Mouse (Mus musculus): ENCODE data around the gene Gm9958. TPM values are rescaled to one million over a fixed set of nuclear protein-coding genes. Genes with fewer than 3 reads are reported as not detected.

Gm9958 gene
- polyA plus RNA-seq (2014; fragmentation: Nextera tagmentation; extraction: Ambion mirVana), result 2.0 and 3.4 TPM in 2 replicates

- peak within 1 kb of the TSS; percentile 99 for H3K9ac ChIP-seq (ENCODE audit: low read depth, low read length)
- no peaks in the 10 kb centered on the region for H3K27me3 ChIP-seq (ENCODE audit: control insufficient read depth, insufficient read depth, low read length)
- peak within 1 kb of the TSS; percentile 99 for H3K27ac ChIP-seq (ENCODE audit: low read depth, low read length)
- ATAC-seq (replicated peaks; ENCODE audit: insufficient number of reproducible peaks, low FRiP score, low TSS enrichment), result no peak
- 2% methylated on average over 7 of the region's 7 CpGs for WGBS (ENCODE audit: insufficient replicate concordance)
- peaks cover 18% of the 10 kb centered on the region for H3K4me1 ChIP-seq (ENCODE audit: control insufficient read depth, insufficient read depth, low read length)
- H3K9me3 ChIP-seq (replicated peaks; ENCODE audit: control insufficient read depth, low read length), result no peaks in the 10 kb centered on the region
- H3K4me2 ChIP-seq, result peak within 1 kb of the TSS; percentile 81
- no peaks in the 10 kb centered on the region for H3K36me3 ChIP-seq (ENCODE audit: control insufficient read depth, insufficient read depth, low read length)
- H3K4me3 ChIP-seq (ENCODE audit: low read depth, low read length), result peak within 1 kb of the TSS; percentile 98
These were observed at the start of gene Gm9958 for GRCm38 (mm10) chr5:90367067-90367303. Gene Gm9958, plus strand, starts transcription at chr5:90367204.

DNA sequence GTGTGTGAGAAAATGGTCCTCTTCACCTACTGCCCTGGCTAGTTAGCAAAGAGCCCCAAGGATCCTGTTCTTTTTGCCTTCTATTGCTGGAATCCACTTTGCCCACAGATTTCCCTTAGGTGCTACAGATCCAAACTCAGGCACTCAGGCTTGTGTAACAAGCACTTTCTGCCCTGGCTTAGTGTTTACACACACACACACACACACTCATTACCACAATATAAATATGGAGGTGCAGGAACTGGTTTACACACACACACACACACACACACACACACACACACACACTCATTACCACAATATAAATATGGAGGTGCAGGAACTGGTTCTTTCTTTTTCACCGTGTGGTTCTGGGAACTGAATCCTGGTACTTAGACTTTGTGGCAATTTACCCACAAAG is 35.9 kb upstream of the Gm9958 start:
- Histone ChIP-seq H3K9me3 (replicated peaks; ENCODE audit: control insufficient read depth, low read length) (no peaks in the 10 kb centered on the region), H3K27ac (ENCODE audit: low read depth, low read length) (no peak overlapping the region), H3K4me3 (ENCODE audit: low read depth, low read length) (no peak overlapping the region), H3K4me2 (no peak overlapping the region), H3K9ac (ENCODE audit: low read depth, low read length) (no peak overlapping the region), H3K4me1 (ENCODE audit: control insufficient read depth, insufficient read depth, low read length) (0 out of 2 replicates have a peak, but pooled peaks cover 2% of the 10 kb centered on the region), H3K27me3 (ENCODE audit: control insufficient read depth, insufficient read depth, low read length) (no peaks in the 10 kb centered on the region), H3K36me3 (ENCODE audit: control insufficient read depth, insufficient read depth, low read length) (no peaks in the 10 kb centered on the region)
- WGBS (ENCODE audit: insufficient replicate concordance), result 92% methylated on average over 1 of the region's 1 CpGs
- ATAC-seq (replicated peaks; ENCODE audit: insufficient number of reproducible peaks, low FRiP score, low TSS enrichment), result no peak

- no peak overlapping the region for H3K4me2 ChIP-seq
- H3K27ac ChIP-seq (ENCODE audit: low read depth, low read length), result no peak overlapping the region
- no peak overlapping the region for H3K9ac ChIP-seq (ENCODE audit: low read depth, low read length)
- H3K27me3 ChIP-seq (ENCODE audit: control insufficient read depth, insufficient read depth, low read length), result no peaks in the 10 kb centered on the region
- H3K36me3 ChIP-seq (ENCODE audit: control insufficient read depth, insufficient read depth, low read length), result no peaks in the 10 kb centered on the region
- H3K4me1 ChIP-seq (ENCODE audit: control insufficient read depth, insufficient read depth, low read length), result 0 out of 2 replicates have a peak, but pooled peaks cover 2% of the 10 kb centered on the region
- no peak for ATAC-seq (replicated peaks; ENCODE audit: insufficient number of reproducible peaks, low FRiP score, low TSS enrichment)
- 93% methylated on average over 2 of the region's 2 CpGs for WGBS (ENCODE audit: insufficient replicate concordance)
- H3K9me3 ChIP-seq (replicated peaks; ENCODE audit: control insufficient read depth, low read length), result no peaks in the 10 kb centered on the region
- H3K4me3 ChIP-seq (ENCODE audit: low read depth, low read length), result no peak overlapping the region
These were observed 34.5 kb upstream of the Gm9958 start for GRCm38 (mm10) chr5:90332478-90332877.

DNA sequence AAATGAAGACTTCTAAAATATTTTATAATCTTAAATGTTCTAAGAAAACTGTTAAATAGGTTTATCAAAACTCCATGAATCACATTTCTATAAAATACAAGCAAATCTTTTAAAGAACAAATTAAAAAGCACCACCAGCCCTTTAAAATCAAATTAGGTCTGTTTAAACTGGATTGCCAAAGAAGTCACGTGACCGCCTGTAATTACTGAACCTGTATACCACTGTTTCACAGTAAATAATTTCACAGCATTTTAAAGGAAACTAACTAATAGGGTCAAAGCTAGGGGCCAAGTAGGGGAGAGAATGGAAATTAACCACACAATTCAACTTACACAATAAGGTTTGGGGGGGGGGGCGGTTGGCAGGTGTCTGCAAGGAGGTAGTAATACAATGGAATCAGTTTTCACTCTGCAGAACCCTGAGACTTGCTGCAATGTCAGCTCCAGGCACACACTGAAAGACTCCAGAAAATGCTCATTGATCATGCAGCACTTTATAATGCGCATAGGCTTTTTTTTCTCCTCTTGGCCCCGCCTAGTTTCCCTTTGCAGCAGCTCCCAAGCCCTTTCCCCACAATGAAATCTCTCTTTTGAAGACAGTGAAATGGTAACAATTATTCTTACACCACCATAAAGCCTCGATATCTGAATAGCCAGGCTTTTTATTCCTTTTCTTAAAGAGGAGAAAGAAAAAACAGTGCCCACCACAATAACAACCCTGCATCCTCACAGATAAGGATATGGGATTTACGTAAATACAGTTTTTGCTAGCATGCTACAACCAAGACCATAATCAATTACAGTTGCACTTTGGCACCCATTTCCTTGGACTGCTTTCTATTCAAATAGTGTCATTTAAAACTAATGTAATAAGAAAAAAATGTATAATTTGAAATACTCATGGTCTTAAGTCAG is 28.6 kb upstream of the Gm9958 start:
- WGBS (ENCODE audit: insufficient replicate concordance), result 82% methylated on average over 7 of the region's 7 CpGs
- H3K4me2 ChIP-seq, result no peak overlapping the region
- H3K27me3 ChIP-seq (ENCODE audit: control insufficient read depth, insufficient read depth, low read length), result no peaks in the 10 kb centered on the region
- peaks cover 5% of the 10 kb centered on the region for H3K4me1 ChIP-seq (ENCODE audit: control insufficient read depth, insufficient read depth, low read length)
- no peak overlapping the region for H3K27ac ChIP-seq (ENCODE audit: low read depth, low read length)
- no peak overlapping the region for H3K4me3 ChIP-seq (ENCODE audit: low read depth, low read length)
- H3K9ac ChIP-seq (ENCODE audit: low read depth, low read length), result no peak overlapping the region
- no peak for ATAC-seq (replicated peaks; ENCODE audit: insufficient number of reproducible peaks, low FRiP score, low TSS enrichment)
- H3K9me3 ChIP-seq (replicated peaks; ENCODE audit: control insufficient read depth, low read length), result no peaks in the 10 kb centered on the region
- H3K36me3 ChIP-seq (ENCODE audit: control insufficient read depth, insufficient read depth, low read length), result no peaks in the 10 kb centered on the region

DNA sequence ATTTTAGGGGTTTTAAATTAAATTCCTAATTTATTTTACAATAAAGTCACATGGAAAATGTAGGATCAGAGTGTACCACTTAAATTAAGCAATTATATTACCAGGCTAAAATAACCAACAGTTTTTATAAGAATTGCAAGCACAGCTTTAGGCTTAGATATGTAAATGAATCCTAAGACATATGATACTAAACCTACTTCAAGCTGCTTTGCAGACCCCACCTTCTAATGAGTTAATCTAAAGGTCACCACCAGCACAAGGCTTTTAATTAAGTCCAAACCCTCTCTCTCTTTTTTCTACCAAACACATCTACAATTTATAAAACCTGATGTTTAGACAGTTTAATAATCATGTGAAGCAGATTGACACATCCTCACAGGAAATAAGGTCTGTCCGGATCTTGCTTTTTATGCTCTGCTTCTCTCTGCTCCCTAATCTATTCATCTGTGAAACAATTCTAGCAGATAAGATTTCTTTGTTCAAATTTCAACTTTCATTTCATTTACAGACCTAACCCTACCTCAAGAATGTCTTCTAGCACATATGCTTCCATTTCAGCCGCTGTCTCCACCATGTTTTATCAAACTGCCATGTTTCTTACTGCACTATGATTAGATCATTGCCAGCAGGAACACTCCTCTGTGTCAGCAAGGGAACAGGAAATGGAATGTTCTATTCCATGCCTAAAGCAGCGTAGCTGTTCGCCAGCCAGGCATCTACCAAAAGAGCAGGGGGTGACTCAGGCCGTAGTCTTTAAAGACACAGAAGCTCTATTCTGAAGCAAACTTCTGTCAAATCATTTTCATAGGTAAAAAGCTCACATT is 27.7 kb upstream of the Gm9958 start:
- peak; percentile 82 for ATAC-seq (replicated peaks; ENCODE audit: insufficient number of reproducible peaks, low FRiP score, low TSS enrichment)
- Histone ChIP-seq H3K4me1 (ENCODE audit: control insufficient read depth, insufficient read depth, low read length) (peaks cover 5% of the 10 kb centered on the region), H3K36me3 (ENCODE audit: control insufficient read depth, insufficient read depth, low read length) (no peaks in the 10 kb centered on the region), H3K27ac (ENCODE audit: low read depth, low read length) (no peak overlapping the region), H3K9ac (ENCODE audit: low read depth, low read length) (no peak overlapping the region), H3K4me2 (peak overlapping the region; percentile 52), H3K27me3 (ENCODE audit: control insufficient read depth, insufficient read depth, low read length) (no peaks in the 10 kb centered on the region), H3K9me3 (replicated peaks; ENCODE audit: control insufficient read depth, low read length) (no peaks in the 10 kb centered on the region), H3K4me3 (ENCODE audit: low read depth, low read length) (peak overlapping the region; percentile 20)
- WGBS (ENCODE audit: insufficient replicate concordance), result 30% methylated on average over 5 of the region's 5 CpGs

DNA sequence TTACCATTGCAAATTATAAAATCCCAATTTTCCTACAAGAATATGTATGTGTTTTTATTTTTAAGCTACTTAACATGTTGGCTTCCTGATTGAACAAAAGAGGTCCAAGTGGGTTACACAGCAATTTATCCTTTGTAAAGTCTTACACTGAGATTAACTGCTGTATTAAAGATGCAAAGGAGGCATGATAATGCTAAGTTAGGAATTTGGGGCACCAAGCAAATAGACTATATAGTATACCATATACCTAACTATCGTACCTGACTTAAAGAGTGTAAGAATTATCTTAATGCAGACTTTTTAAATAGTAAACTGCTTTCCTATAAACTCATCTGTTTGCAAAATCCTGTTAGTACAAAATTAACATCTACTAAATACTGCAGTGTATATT is 27.1 kb upstream of the Gm9958 start:
- Histone ChIP-seq H3K9me3 (replicated peaks; ENCODE audit: control insufficient read depth, low read length) (no peaks in the 10 kb centered on the region), H3K9ac (ENCODE audit: low read depth, low read length) (no peak overlapping the region), H3K4me3 (ENCODE audit: low read depth, low read length) (no peak overlapping the region; the same call in 1 of the 2 replicates), H3K4me1 (ENCODE audit: control insufficient read depth, insufficient read depth, low read length) (peaks cover 5% of the 10 kb centered on the region), H3K36me3 (ENCODE audit: control insufficient read depth, insufficient read depth, low read length) (no peaks in the 10 kb centered on the region), H3K27ac (ENCODE audit: low read depth, low read length) (no peak overlapping the region), H3K27me3 (ENCODE audit: control insufficient read depth, insufficient read depth, low read length) (no peaks in the 10 kb centered on the region), H3K4me2 (peak overlapping the region; percentile 52)
- WGBS (ENCODE audit: insufficient replicate concordance), result 91% methylated on average over 1 of the region's 1 CpGs
- no peak for ATAC-seq (replicated peaks; ENCODE audit: insufficient number of reproducible peaks, low FRiP score, low TSS enrichment)

DNA sequence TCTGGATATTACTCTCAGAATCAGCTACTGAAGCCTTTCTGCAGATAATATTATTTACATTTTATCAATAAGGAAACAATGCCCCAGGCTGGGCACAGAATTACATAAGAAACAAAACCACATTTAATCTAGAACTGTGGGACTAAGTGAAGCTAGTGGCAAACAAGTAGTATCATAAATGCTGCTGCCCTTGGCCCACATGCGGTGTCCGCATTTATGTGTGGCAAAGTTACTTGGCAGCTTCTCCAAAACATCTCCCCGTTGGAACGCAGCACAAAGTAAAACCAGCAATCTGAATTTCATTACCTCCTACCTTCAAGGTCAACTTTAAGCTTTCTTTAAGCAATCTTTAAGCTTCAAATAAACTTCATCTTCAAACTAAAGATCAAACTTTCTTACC is 26.2 kb upstream of the Gm9958 start:
- Histone ChIP-seq H3K9ac (ENCODE audit: low read depth, low read length) (no peak overlapping the region), H3K9me3 (replicated peaks; ENCODE audit: control insufficient read depth, low read length) (no peaks in the 10 kb centered on the region), H3K27ac (ENCODE audit: low read depth, low read length) (no peak overlapping the region), H3K4me2 (no peak overlapping the region), H3K36me3 (ENCODE audit: control insufficient read depth, insufficient read depth, low read length) (no peaks in the 10 kb centered on the region), H3K27me3 (ENCODE audit: control insufficient read depth, insufficient read depth, low read length) (no peaks in the 10 kb centered on the region), H3K4me1 (ENCODE audit: control insufficient read depth, insufficient read depth, low read length) (peaks cover 5% of the 10 kb centered on the region), H3K4me3 (ENCODE audit: low read depth, low read length) (no peak overlapping the region)
- no peak for ATAC-seq (replicated peaks; ENCODE audit: insufficient number of reproducible peaks, low FRiP score, low TSS enrichment)
- WGBS (ENCODE audit: insufficient replicate concordance), result 85% methylated on average over 4 of the region's 4 CpGs

DNA sequence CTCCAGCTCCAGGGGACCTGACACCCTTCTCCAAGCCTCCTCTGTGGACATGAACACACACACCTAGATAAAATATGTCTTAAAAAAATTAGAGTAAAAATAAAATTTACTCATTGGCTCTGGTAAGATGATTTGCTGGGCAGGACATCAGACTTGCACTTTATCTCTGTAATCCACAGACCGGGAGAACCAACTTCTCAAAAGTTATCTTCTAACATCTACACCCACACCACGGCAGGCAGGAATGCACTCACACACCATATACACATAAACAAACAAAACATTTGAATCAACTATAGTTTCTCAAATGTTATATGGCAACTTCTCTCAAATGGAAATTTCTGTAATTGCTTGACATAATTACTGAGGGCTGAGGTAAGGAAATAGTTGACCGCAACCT is 20.1 kb upstream of the Gm9958 start:
- no peak overlapping the region for H3K27ac ChIP-seq (ENCODE audit: low read depth, low read length)
- H3K4me1 ChIP-seq (ENCODE audit: control insufficient read depth, insufficient read depth, low read length), result no peaks in the 10 kb centered on the region
- WGBS (ENCODE audit: insufficient replicate concordance), result 82% methylated on average over 3 of the region's 3 CpGs
- ATAC-seq (replicated peaks; ENCODE audit: insufficient number of reproducible peaks, low FRiP score, low TSS enrichment), result no peak
- no peaks in the 10 kb centered on the region for H3K36me3 ChIP-seq (ENCODE audit: control insufficient read depth, insufficient read depth, low read length)
- no peak overlapping the region for H3K9ac ChIP-seq (ENCODE audit: low read depth, low read length)
- H3K27me3 ChIP-seq (ENCODE audit: control insufficient read depth, insufficient read depth, low read length), result no peaks in the 10 kb centered on the region
- H3K9me3 ChIP-seq (replicated peaks; ENCODE audit: control insufficient read depth, low read length), result no peaks in the 10 kb centered on the region
- no peak overlapping the region for H3K4me2 ChIP-seq
- no peak overlapping the region for H3K4me3 ChIP-seq (ENCODE audit: low read depth, low read length)

Data from heart, embryonic 11.5 days (tissue).